Mouse (Mus musculus) thymus, postnatal 10 days (tissue): ENCODE data around the gene Rab5c.

Experiments
- DNase-seq, 2 experiments: peaks; one replicate each; pipeline ENCODE4 v3.0.0; 2021; ENCODE audit warnings: low spot score in 2 of 2

The Rab5c gene

DNA sequence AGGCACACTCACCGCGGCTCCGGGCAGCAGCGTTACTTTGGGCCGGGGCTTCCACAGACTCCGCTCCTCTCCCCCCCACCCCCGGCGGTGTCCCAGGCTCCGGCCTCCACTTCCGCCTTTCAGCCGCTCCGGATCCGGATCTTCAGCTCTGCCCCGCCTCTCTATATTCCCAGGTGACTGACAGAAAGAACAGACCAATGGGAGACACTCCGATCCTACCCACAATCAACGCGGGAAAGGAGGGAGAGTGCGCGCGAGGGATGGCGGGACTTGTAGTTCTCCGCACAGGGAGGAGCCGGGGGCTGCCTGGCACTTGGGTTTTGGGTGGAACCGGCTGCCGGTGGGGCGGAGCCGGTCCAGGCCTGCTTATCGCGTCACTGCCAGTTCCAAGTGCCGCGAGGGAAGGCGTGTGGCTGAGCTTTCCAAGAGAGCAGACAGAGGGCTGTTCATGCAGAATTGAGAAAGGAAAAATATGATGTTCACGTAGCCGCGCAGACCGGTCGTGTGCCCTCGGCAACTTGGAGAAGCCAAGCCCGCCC is at the start of gene Rab5c:
Gene Rab5c, minus strand, starts transcription at position 150 of the 539 bp plus-strand sequence.
- DNase-seq: peak; percentile 96 to 98

- DNase-seq: no peak
Measured at GRCm38 (mm10) chr11:100785774-100786173, 47.8 kb upstream of the Rab5c start.

GRCm38 (mm10) chr11:100784286-100784685 is 46.3 kb upstream of the Rab5c start:
- no peak for DNase-seq

- no peak for DNase-seq
Measured at GRCm38 (mm10) chr11:100782568-100782967, 44.6 kb upstream of the Rab5c start.

DNA sequence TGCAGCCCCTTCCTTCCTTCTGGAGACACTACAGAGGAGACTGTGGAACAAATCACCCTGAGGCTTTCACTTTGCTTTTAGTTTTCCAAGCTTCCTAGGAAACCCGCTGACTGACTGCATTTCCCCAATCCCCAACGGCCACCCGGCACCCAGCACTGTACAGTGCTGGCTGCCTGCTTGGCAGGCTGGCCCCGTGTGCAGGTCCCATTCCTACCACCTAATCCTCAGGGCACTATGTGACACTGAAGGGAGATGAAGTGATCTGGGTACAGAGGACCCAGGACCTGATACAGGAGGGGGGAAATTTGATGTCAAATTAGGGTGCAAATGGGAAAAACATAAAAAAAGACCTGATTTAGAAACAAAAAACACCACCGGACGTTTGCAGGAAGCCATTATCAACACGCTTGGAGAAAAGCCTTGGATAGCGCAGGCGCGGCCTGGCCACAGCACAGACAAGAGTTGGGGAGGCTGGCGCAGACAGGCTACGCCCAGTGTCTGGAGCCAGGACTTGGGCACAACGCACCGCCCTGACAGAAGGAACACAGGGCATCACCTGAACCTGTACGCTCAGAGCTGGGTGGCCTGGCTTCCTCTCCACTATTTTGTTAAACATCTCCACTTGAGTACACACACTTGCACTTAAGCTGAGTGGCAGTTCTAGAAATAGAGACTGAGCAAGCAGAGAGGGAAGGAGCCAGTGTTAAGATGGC is 43.9 kb upstream of the Rab5c start:
- DNase-seq: no peak

- DNase-seq: no peak
Measured at GRCm38 (mm10) chr11:100780247-100780646, 42.2 kb upstream of the Rab5c start.

GRCm38 (mm10) chr11:100778069-100778468 is 40.1 kb upstream of the Rab5c start:
- no peak for DNase-seq

GRCm38 (mm10) chr11:100775921-100776320 is 37.9 kb upstream of the Rab5c start:
- no peak for DNase-seq

DNA sequence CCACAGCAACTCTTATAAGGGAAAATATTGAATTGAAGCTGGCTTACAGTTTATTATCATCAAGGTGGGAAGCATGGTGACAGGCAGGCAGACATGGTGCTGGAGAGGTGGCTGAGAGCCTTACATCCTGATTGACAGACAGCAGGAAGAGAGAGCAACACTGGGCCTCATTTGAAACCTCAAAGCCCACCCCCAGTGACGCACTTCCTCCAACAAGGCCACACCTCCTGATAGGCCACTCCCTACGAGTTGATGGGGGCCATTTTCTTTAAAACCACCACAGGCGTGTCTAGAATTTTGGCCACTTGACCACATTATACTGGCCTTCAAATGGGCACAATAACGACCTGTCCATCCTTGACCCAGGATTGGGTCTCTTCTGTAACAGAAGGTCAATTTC is 36.2 kb upstream of the Rab5c start:
- DNase-seq: no peak

DNA sequence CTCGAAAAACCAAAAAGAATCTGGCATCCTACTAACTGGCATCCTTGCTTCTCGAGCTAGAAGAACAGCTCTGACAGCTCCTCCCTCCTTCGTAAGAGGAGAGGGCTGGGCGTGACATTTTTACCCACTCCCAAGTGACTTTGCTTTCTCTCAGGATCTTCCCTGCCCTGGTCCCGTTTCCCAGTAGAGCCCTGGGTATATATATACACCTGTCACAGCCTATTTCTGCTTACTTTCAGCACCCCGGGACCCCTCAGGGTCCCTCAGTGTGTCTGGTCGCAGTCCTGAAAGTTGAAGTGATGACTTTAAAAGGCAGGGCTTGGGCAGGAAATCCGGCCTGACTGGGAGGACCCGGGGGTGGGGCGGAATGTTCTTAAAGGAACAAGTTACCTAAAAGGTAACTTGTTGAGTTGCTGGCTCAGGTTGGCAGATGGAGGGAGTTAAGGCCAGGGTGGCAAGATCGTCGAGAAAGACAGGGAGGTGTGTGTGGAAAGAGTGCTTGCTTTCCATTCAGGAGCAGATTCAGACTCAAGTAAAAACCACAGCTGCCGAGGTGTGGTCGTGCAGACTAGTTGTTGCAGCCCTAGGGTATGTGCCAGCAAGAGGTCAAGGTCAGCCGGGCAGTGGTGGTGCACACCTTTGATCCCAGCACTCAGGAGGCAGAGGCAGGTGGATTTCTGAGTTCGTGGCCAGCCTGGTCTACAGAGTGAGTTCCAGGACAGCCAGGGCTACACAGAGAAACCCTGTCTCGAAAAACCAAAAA is 32.8 kb upstream of the Rab5c start, which contains the start of gene Ghdc:
Gene Ghdc, minus strand, starts transcription at position 312 of the 763 bp plus-strand sequence.
- peak; percentile 66 to 76 for DNase-seq

DNA sequence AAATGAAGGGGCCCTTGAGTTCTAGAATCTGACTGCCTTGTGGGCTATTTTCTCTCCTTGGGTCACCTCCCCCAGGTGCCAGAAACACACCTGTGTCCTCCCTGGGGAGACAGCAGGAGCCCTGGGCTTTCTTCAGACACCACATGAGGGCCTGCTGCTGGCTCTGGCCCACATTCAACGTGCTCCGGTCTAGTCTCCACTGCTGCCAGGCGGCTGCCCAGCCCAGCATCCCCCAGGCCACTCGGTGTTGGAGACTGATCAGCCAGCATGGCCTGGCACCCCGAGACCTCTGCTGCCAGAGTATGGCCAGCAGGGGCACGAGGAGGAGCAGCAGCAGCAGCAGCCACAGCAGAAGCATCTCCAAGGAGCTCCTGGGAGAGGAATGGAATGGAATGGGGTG is 32.0 kb upstream of the Rab5c start:
- DNase-seq: no peak

DNA sequence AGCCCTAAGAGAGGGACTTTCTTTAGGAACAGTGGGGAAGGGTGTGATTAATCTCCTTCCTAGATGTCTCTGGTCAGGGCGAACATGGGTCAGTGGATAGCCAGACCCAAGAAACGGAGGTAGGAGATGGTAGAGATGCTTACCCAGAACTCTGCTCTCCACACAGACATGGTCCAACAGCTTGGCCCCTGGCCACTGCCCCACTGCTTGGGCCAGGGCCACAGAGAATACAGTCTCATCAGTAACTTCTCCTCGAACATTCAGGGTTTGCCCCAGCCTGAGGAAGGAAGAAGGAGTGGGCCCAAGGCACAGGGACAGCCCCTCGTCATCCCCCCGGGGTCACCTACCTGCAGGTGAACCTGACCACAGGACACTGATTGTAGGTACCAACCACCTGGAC is 29.9 kb upstream of the Rab5c start:
- no peak for DNase-seq

GRCm38 (mm10) chr11:100766726-100767125 is 28.7 kb upstream of the Rab5c start:
- DNase-seq: no peak

DNA sequence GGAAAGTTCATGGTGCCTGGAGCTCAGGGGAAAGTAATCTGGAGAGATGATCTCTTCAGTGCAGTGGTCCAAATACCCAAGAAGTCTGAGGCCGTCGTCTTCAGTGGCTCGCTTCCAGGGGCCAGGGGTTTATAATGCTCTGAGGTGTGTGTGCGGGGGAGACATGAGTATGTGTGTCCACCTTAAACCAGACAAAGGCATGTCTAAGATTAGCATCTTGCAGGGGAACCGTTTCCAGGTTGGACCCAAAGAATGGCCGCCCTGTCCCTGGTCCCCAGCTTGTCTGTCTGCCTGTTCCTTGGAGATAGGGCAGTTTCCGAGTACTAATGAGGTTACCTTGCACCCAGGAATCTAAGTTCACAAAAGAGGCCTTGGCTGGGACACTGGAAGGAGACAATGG is 24.8 kb upstream of the Rab5c start, which contains the start of gene Hcrt:
Gene Hcrt, minus strand, starts transcription at position 101 of the 400 bp plus-strand sequence.
- no peak for DNase-seq

DNA sequence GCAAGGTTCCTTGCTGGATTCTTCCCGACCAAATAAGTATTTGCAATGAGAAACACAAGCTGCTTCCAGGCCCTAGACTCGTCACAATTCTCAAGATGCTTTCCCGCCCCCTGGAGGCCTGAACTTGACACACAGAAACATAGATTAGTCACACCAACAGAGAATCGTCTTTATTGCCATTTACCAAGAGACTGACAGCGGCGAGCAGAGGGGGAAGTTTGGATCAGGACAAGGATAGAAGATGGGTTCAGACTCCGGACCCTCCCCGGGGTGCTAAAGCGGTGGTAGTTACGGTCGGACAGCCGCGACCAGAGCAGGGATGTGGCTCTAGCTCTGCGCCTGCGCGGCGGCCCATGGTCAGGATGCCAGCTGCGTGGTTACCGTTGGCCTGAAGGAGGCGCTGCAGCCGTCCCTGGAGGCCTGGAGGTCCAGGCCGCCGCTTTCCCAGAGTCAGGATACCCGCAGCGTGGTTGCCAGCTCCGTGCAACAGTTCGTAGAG is 23.6 kb upstream of the Rab5c start:
- DNase-seq: peak; percentile 58 to 80

DNA sequence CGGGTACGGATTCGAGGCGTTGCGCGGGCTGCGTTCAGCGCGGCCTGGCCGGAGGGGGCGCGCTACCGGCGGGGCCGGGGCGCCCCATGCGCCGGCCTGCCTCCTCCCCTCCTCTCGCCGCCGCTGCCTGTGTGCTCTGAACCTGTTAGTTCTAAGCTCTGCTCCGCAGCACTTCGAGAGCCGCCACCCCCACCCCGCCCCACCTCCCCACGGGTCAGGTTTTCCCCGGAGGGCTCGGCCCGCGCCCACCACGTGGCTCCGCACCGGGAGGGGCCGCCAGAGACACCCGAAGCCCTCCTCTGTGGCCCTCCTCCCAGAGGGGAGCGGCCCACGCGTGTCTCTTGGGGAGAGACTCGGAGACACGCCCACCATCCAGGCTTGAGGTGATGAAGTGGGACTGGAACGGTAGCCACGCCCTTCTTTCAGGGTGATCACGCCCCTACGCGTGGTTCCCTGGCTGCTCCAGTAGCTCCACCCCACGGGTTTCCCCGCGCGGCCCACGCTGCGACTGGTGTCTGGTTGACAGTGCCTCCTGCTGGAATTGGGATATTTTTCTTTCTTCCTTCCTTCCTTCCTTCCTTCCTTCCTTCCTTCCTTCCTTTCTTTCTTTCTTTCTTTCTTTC is 21.7 kb upstream of the Rab5c start, which contains the start of gene Kcnh4:
Gene Kcnh4, minus strand, starts transcription at position 332 of the 623 bp plus-strand sequence.
- peak; percentile 66 to 68 for DNase-seq

DNA sequence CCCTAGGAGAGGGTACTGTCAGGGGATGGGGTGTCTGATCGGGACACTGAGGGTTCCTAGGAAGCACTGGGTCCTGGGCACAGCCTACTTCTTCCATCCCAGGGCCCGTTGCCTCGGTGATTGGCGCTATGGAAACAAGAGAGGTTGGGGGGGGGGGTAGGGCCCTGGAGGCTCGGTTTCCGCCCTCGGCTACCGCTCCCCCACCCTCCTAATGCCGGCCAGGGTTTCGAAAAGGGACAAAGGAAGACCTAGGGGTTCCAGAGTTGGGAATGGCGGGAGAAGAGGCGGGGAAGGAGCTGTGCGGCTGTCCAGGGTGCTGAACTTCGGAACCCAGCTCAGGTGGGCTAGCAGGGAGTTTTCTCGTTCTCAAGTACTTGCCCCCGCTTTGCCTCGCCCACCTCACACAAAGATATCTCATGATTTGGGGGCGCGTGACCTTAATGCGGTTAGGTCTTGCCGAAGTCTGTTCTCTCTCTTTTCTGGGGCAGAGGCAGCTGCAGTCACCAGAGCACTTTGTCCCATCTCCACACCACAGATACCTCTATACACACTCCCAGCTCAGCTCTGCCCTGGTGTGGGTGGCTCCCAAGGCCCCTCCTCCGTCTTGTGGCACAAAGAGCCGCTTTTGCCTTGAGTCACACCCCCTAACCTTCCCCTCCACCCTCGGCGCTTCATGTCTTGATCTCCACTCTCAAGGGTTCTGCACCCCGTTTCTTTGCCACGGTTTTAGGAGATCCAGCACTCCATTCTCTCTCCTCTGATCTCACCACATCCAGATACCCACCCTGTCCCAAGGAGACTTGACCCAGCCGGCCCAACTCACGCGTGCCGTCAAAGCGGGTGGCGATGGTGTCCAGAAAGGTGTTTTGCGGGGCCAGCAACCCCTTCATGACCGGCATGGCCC is 20.9 kb upstream of the Rab5c start:
- DNase-seq: peak in 1 of 2 experiments; percentile 42

DNA sequence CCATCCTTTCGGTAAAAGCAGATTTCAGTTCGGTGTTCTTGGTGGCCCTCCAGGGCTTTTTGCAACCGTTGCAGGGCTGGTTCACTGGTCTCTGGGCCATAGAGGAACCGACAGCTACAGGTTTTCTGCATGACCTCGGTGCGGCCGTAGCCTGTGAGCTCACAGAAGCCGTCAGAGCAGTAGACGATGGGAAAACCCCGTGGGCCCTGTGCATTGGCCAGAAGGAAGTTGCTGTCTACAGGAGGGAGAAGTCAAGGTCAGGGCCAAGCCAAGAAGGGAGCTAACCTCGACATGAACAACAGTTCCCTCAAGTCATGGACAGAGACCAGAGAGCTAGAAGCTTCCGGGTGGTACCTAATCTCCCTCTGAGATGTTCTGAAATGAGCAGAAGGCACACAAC is 19.6 kb upstream of the Rab5c start:
- no peak for DNase-seq

DNA sequence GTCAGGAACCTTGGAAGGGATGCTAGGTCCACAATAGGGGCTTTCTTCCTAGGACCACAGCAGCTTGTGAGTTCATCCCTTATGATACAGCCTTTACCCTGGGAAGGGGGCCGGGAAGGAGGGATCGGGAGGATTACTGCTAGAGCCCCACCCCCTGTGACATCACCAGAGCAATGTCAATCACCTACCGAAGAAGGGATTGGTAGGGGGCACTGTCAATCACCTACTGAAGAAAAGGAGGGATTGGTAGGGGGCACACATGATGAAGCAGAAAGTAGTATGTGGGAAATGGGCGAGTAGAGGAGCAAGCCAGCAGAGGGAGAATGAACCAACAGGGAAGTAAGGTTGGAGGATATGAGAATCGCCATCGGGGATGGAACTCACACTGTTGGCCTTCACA is 18.5 kb upstream of the Rab5c start:
- DNase-seq: no peak

- DNase-seq: no peak
Measured at GRCm38 (mm10) chr11:100754693-100755057, 16.7 kb upstream of the Rab5c start.
